Mouse (Mus musculus) megakaryocyte, embryonic 14.5 days (primary cell): ENCODE data around the gene Irs1.

Source experiments
- FLI1 ChIP-seq: IDR thresholded peaks from 2 replicates; pipeline ENCODE4 v1.6.1; 2012; ENCODE audit warnings: low read length, inconsistent platforms, mixed read lengths
- GATA1 ChIP-seq: IDR thresholded peaks from 3 replicates; pipeline ENCODE4 v1.6.1; 2012; ENCODE audit warnings: mixed read lengths, low read length, inconsistent platforms, borderline replicate concordance

GRCm38 (mm10) chr1:82273529-82273928 lies 17.7 kb downstream of the Irs1 start:
- no peak for TF ChIP-seq GATA1
- TF ChIP-seq FLI1, result no peak
